Mouse (Mus musculus) thymus, postnatal 14 days (tissue): ENCODE measurements around the gene Isoc2a.
"Not testable (repeated sequence)": the region's sequence is repeated elsewhere in the genome, so short reads cannot be mapped to it uniquely, and the experiment has no call there.

ENCODE experiments used
- DNase-seq: peaks from one replicate; pipeline ENCODE4 v3.0.0; 2021

Gene Isoc2a

GRCm38 (mm10) chr7:4876753-4877221, at the start of gene Isoc2a:
Gene Isoc2a, plus strand, starts transcription at chr7:4877153.
- DNase-seq, result peak; percentile 90

GRCm38 (mm10) chr7:4830476-4830875, 46.5 kb upstream of the Isoc2a start:
- DNase-seq, result no peak

GRCm38 (mm10) chr7:4835631-4836327, 41.2 kb upstream of the Isoc2a start:
- DNase-seq, result no peak

GRCm38 (mm10) chr7:4836351-4836792, 40.6 kb upstream of the Isoc2a start:
- peak; percentile 69 for DNase-seq

GRCm38 (mm10) chr7:4837639-4838038, 39.3 kb upstream of the Isoc2a start:
- DNase-seq, result no peak

- no peak for DNase-seq
Observed at GRCm38 (mm10) chr7:4842077-4842476, 34.9 kb upstream of the Isoc2a start.

GRCm38 (mm10) chr7:4842634-4843131, 34.3 kb upstream of the Isoc2a start:
- peak; percentile 46 for DNase-seq

- peak; percentile 14 for DNase-seq
Observed at GRCm38 (mm10) chr7:4843604-4844244, 33.2 kb upstream of the Isoc2a start.

GRCm38 (mm10) chr7:4844245-4844916, 32.6 kb upstream of the Isoc2a start, which contains the start of gene Shisa7:
Gene Shisa7, minus strand, starts transcription at chr7:4844696.
- DNase-seq, result no peak

- no peak for DNase-seq
Observed at GRCm38 (mm10) chr7:4844917-4845309, 32.0 kb upstream of the Isoc2a start.

GRCm38 (mm10) chr7:4849372-4849771, 27.6 kb upstream of the Isoc2a start:
- no peak for DNase-seq

- no peak for DNase-seq
Observed at GRCm38 (mm10) chr7:4850621-4851314, 26.2 kb upstream of the Isoc2a start.

- DNase-seq, result no peak
Observed at GRCm38 (mm10) chr7:4851315-4851688, 25.7 kb upstream of the Isoc2a start.

GRCm38 (mm10) chr7:4853613-4854012, 23.3 kb upstream of the Isoc2a start:
- DNase-seq, result no peak

GRCm38 (mm10) chr7:4856508-4856907, 20.4 kb upstream of the Isoc2a start:
- no peak for DNase-seq

GRCm38 (mm10) chr7:4857321-4857720, 19.6 kb upstream of the Isoc2a start:
- no peak for DNase-seq

- DNase-seq, result no peak
Observed at GRCm38 (mm10) chr7:4859418-4859978, 17.5 kb upstream of the Isoc2a start.

- DNase-seq, result not testable (repeated sequence)
Observed at GRCm38 (mm10) chr7:4860926-4861325, 16.0 kb upstream of the Isoc2a start.

GRCm38 (mm10) chr7:4863041-4863440, 13.9 kb upstream of the Isoc2a start:
- DNase-seq, result no peak

- no peak for DNase-seq
Observed at GRCm38 (mm10) chr7:4863541-4864080, 13.3 kb upstream of the Isoc2a start.

- DNase-seq, result no peak
Observed at GRCm38 (mm10) chr7:4864130-4864845, 12.7 kb upstream of the Isoc2a start.

GRCm38 (mm10) chr7:4865090-4865489, 11.9 kb upstream of the Isoc2a start:
- peak; percentile 66 for DNase-seq
